Mouse (Mus musculus) myocyte (in vitro differentiated cells): ENCODE results near the gene Ctnnbl1. TPM values are rescaled to one million over a fixed set of nuclear protein-coding genes. Genes with fewer than 3 reads are reported as not detected.

ENCODE experiments used
- H3K27me3 ChIP-seq: one replicate; pipeline ENCODE4 v1.6.1; 2011; ENCODE audit not compliant: control insufficient read depth, insufficient read depth, insufficient read length
- H3K36me3 ChIP-seq: one replicate; pipeline ENCODE4 v1.6.1; 2011; ENCODE audit not compliant: control insufficient read depth, insufficient read depth
- H3K4me2 ChIP-seq: one replicate; pipeline ENCODE4 v1.6.1; 2011; ENCODE audit warnings: low read depth, control low read depth
- H3K4me3 ChIP-seq: one replicate; pipeline ENCODE4 v1.5.1; 2011; ENCODE audit warnings: mild to moderate bottlenecking, control low read depth, moderate library complexity
- H3K79me2 ChIP-seq: one replicate; pipeline ENCODE4 v1.6.1; 2011; ENCODE audit not compliant: control insufficient read depth, insufficient read depth
- H3ac ChIP-seq: one replicate; pipeline ENCODE4 v1.6.1; 2011; ENCODE audit not compliant: control insufficient read depth, insufficient read length
- CEBPB ChIP-seq: IDR thresholded peaks from 2 replicates; pipeline ENCODE4 v1.6.1; 2011; ENCODE audit warnings: mild to moderate bottlenecking, moderate library complexity; ENCODE audit not compliant: poor library complexity, insufficient read depth, severe bottlenecking
- E2F4 ChIP-seq: IDR thresholded peaks from one replicate; pipeline ENCODE4 v1.6.1; 2011; ENCODE audit warnings: mild to moderate bottlenecking, control low read depth, moderate library complexity; ENCODE audit not compliant: insufficient read depth
- MAX ChIP-seq: IDR thresholded peaks from one replicate; pipeline ENCODE4 v1.6.1; 2011; ENCODE audit warnings: low read depth, mild to moderate bottlenecking, control low read depth
- MYOD1 ChIP-seq, 3 experiments: IDR thresholded peaks; one replicate each; pipeline ENCODE4 v1.6.1; 2011; ENCODE audit warnings: control low read depth in 2 of 3, low read depth in 2 of 3, mild to moderate bottlenecking in 2 of 3, moderate library complexity in 1 of 3; ENCODE audit not compliant: insufficient read length in 2 of 3, control insufficient read depth in 1 of 3
- MYOG ChIP-seq, 3 experiments: IDR thresholded peaks; one replicate each; pipeline ENCODE4 v1.6.1; 2011; ENCODE audit warnings: control low read depth in 2 of 3, low read depth in 2 of 3, mild to moderate bottlenecking in 2 of 3; ENCODE audit not compliant: insufficient read length in 2 of 3, control insufficient read depth in 1 of 3, insufficient read depth in 1 of 3
- POLR2A ChIP-seq: IDR thresholded peaks from one replicate; pipeline ENCODE4 v1.6.1; 2011; ENCODE audit warnings: low read depth, mild to moderate bottlenecking, control low read depth, moderate library complexity; ENCODE audit not compliant: insufficient read length
- POLR2AphosphoS2 ChIP-seq: IDR thresholded peaks from one replicate; pipeline ENCODE4 v1.6.1; 2011; ENCODE audit warnings: low read depth, control low read depth; ENCODE audit not compliant: insufficient read length
- REST ChIP-seq: IDR thresholded peaks from one replicate; pipeline ENCODE4 v1.6.1; 2011; ENCODE audit warnings: mild to moderate bottlenecking, control low read depth, moderate library complexity; ENCODE audit not compliant: insufficient read depth, insufficient read length
- SRF ChIP-seq: IDR thresholded peaks from one replicate; pipeline ENCODE4 v1.6.1; 2011; ENCODE audit warnings: low read depth; ENCODE audit not compliant: control insufficient read depth, insufficient read length
- TCF12 ChIP-seq: IDR thresholded peaks from one replicate; pipeline ENCODE4 v1.6.1; 2011; ENCODE audit warnings: mild to moderate bottlenecking, control low read depth; ENCODE audit not compliant: poor library complexity, insufficient read depth, severe bottlenecking
- TCF3 ChIP-seq: IDR thresholded peaks from one replicate; pipeline ENCODE4 v1.6.1; 2011; ENCODE audit warnings: low read depth, control low read depth; ENCODE audit not compliant: insufficient read length
- USF1 ChIP-seq: IDR thresholded peaks from one replicate; pipeline ENCODE4 v1.6.1; 2011; ENCODE audit warnings: low read depth, mild to moderate bottlenecking, control low read depth, moderate library complexity
- polyA plus RNA-seq: library from polyadenylated mRNA; unstranded; fragments of >200 nt; fragmentation: generic; extraction: Trizol; gene quantifications from one replicate; pipeline ENCODE4 v1.2.1, GENCODE M21; 2012; ENCODE audit warnings: missing spikeins

Ctnnbl1 gene
- polyA plus RNA-seq, 1 experiment, result 35.0 TPM

- Histone ChIP-seq H3K27me3 (peaks cover 78% of the 10 kb centered on the region), H3K36me3 (no peaks in the 10 kb centered on the region), H3ac (no peak overlapping the region), H3K4me3 (no peak overlapping the region), H3K79me2 (no peaks in the 10 kb centered on the region), H3K4me2 (no peak overlapping the region)
- TF ChIP-seq E2F4, result no peak
- no peak for TF ChIP-seq POLR2A
- TF ChIP-seq USF1, result no peak
- TF ChIP-seq REST, result no peak
- no peak for TF ChIP-seq TCF12
- TF ChIP-seq SRF, result no peak
- TF ChIP-seq TCF3, result no peak
- TF ChIP-seq POLR2AphosphoS2, result no peak
- no peak for TF ChIP-seq CEBPB
Measured at GRCm38 (mm10) chr2:157923406-157923805, 186.2 kb downstream of the Ctnnbl1 start.

DNA sequence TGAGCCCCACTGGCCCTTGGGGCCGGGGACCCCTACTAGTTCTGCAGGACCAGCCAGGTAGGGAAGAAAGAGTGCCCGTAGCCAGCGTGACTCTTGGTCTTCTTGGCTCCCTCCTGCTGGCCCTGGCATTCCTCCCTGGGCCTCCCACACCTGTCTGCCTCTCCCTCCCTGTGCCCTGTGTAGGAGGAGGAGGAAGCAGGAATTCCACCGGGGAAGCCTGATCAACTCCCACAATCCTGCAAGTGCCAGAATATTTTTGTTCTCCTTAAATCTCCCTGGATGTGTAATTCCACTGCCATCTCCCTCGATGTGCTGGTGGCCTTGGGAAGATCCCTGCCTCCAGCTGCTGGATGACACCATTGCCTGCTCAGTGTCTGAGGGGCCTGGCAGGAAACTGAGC, 187.3 kb downstream of the Ctnnbl1 start:
- no peak overlapping the region for H3ac ChIP-seq
- TF ChIP-seq MAX (no peak), REST (no peak), POLR2AphosphoS2 (no peak), MYOD1 (IDR thresholded peaks at IDR 0.05; ENCODE audit: control insufficient read depth in 1 of 3, insufficient read length in 2 of 3, low read depth in 2 of 3) (no peak), TCF3 (no peak), SRF (no peak), CEBPB (no peak), USF1 (no peak), E2F4 (no peak), TCF12 (no peak), MYOG (IDR thresholded peaks at IDR 0.05; ENCODE audit: control insufficient read depth in 1 of 3, insufficient read depth in 1 of 3, insufficient read length in 2 of 3, low read depth in 2 of 3) (no peak)
- H3K4me2 ChIP-seq, result no peak overlapping the region
- no peaks in the 10 kb centered on the region for H3K79me2 ChIP-seq
- H3K27me3 ChIP-seq, result peaks cover 88% of the 10 kb centered on the region
- no peak overlapping the region for H3K4me3 ChIP-seq
- no peaks in the 10 kb centered on the region for H3K36me3 ChIP-seq

GRCm38 (mm10) chr2:157926502-157926901, 189.3 kb downstream of the Ctnnbl1 start:
- Histone ChIP-seq H3K4me3 (no peak overlapping the region), H3K79me2 (no peaks in the 10 kb centered on the region), H3K36me3 (no peaks in the 10 kb centered on the region), H3K4me2 (no peak overlapping the region), H3K27me3 (peaks cover 93% of the 10 kb centered on the region), H3ac (no peak overlapping the region)
- TF ChIP-seq E2F4, result no peak
- TF ChIP-seq CEBPB, result no peak
- TF ChIP-seq SRF, result no peak
- TF ChIP-seq POLR2A, result no peak
- no peak for TF ChIP-seq REST
- no peak for TF ChIP-seq MYOD1 (IDR thresholded peaks at IDR 0.05; ENCODE audit: control insufficient read depth in 1 of 3, insufficient read length in 2 of 3, low read depth in 2 of 3)
- no peak for TF ChIP-seq USF1
- TF ChIP-seq MAX, result no peak
- TF ChIP-seq POLR2AphosphoS2, result no peak

- peaks cover 89% of the 10 kb centered on the region for H3K27me3 ChIP-seq
- TF ChIP-seq SRF, result no peak
- TF ChIP-seq MAX, result no peak
- no peak for TF ChIP-seq E2F4
- TF ChIP-seq POLR2AphosphoS2, result no peak
- TF ChIP-seq MYOD1 (IDR thresholded peaks at IDR 0.05; ENCODE audit: control insufficient read depth in 1 of 3, insufficient read length in 2 of 3, low read depth in 2 of 3), result no peak
- TF ChIP-seq POLR2A, result no peak
- TF ChIP-seq REST, result no peak
- no peak for TF ChIP-seq TCF3
- H3K4me3 ChIP-seq, result no peak overlapping the region
Measured at GRCm38 (mm10) chr2:157926927-157927326, 189.7 kb downstream of the Ctnnbl1 start.

GRCm38 (mm10) chr2:157927397-157927796, 190.2 kb downstream of the Ctnnbl1 start:
- Histone ChIP-seq H3K4me3 (no peak overlapping the region), H3ac (no peak overlapping the region), H3K79me2 (no peaks in the 10 kb centered on the region), H3K4me2 (no peak overlapping the region), H3K36me3 (no peaks in the 10 kb centered on the region), H3K27me3 (peaks cover 86% of the 10 kb centered on the region)
- TF ChIP-seq SRF, result no peak
- TF ChIP-seq CEBPB, result no peak
- no peak for TF ChIP-seq TCF12
- no peak for TF ChIP-seq E2F4
- no peak for TF ChIP-seq POLR2AphosphoS2
- TF ChIP-seq MYOG (IDR thresholded peaks at IDR 0.05; ENCODE audit: control insufficient read depth in 1 of 3, insufficient read depth in 1 of 3, insufficient read length in 2 of 3, low read depth in 2 of 3), result no peak
- no peak for TF ChIP-seq POLR2A
- no peak for TF ChIP-seq USF1
- no peak for TF ChIP-seq TCF3
- TF ChIP-seq MYOD1 (IDR thresholded peaks at IDR 0.05; ENCODE audit: control insufficient read depth in 1 of 3, insufficient read length in 2 of 3, low read depth in 2 of 3), result no peak
- no peak for TF ChIP-seq MAX
- TF ChIP-seq REST, result no peak

More at GRCm38 (mm10) chr2:157926927-157927326, 189.7 kb downstream of the Ctnnbl1 start:
- no peaks in the 10 kb centered on the region for H3K36me3 ChIP-seq
- no peak overlapping the region for H3K4me2 ChIP-seq
- H3K79me2 ChIP-seq, result no peaks in the 10 kb centered on the region
- H3ac ChIP-seq, result no peak overlapping the region
